19 mouse cellular contexts compared by ENCODE assay signal in genomic region chr7:128062456-128062855, GRCm38 (mm10). TPM values are rescaled to one million over a fixed set of nuclear protein-coding genes. Genes with fewer than 3 reads are reported as not detected.
DNase-seq lines count a peak whose midpoint lies in the region; ATAC-seq and TF ChIP-seq lines count a peak whose summit lies in the region.
"Had no signal": no experiment of that assay in that cellular context is flagged by ENCODE, and none has a peak within 500 bp of the region (broad histone marks: within the 10 kb centered on the region; RNA-seq: fewer than 3 reads in every experiment).

TSS of gene Itgam (plus strand) at chr7:128062640.
TSS of gene Gm49368 (plus strand) at chr7:128062683.

- H3K4me1 ChIP-seq in thymus, adult 2 months (replicated peaks; ENCODE audit: control insufficient read depth, insufficient read depth, low read length): peaks cover 29% of the 10 kb centered on the region
- H3K4me1 ChIP-seq: forebrain, embryonic 13.5 days; hindbrain, embryonic 13.5 days; limb, embryonic 15.5 days; neural tube, embryonic 12.5 days had no signal

- WGBS in thymus, adult 2 months: 4% methylated on average over 7 of the region's 7 CpGs

- no peaks in the 10 kb centered on the region for H3K36me3 ChIP-seq in thymus, adult 2 months (ENCODE audit: control insufficient read depth, insufficient read depth, low read length)
- H3K36me3 ChIP-seq: hindbrain, embryonic 13.5 days; limb, embryonic 15.5 days; neural tube, embryonic 12.5 days had no signal

- TF ChIP-seq CTCF in thymus, adult 2 months (IDR thresholded peaks at IDR 0.05; ENCODE audit: borderline replicate concordance, control insufficient read depth, extremely low read depth, insufficient read depth, low read length, poor library complexity): no peak

- no peak for TF ChIP-seq POLR2A in thymus, adult 2 months (IDR thresholded peaks at IDR 0.05; ENCODE audit: control insufficient read depth, extremely low read depth, insufficient read depth, low read length, poor library complexity)

- no peak within 1 kb of the TSS for H3K27ac ChIP-seq in thymus, adult 2 months (ENCODE audit: control insufficient read depth, insufficient read depth, low read length)
- H3K27ac ChIP-seq: forebrain, embryonic 13.5 days; hindbrain, embryonic 13.5 days; limb, embryonic 15.5 days; neural tube, embryonic 12.5 days had no signal

- ATAC-seq in megakaryocyte, adult 5-6 weeks (ENCODE audit: poor library complexity, severe bottlenecking): peak; percentile 61
- ATAC-seq: forebrain, embryonic 13.5 days had no signal

- H3K4me3 ChIP-seq in thymus, adult 2 months (ENCODE audit: control insufficient read depth, insufficient read depth, low read length): no peak within 1 kb of the TSS
- H3K4me3 ChIP-seq: forebrain, embryonic 13.5 days; hindbrain, embryonic 13.5 days; limb, embryonic 15.5 days; neural tube, embryonic 12.5 days had no signal

- DNase-seq in heart, adult 11 months: peak; percentile 89
- no peak for DNase-seq in heart, postnatal 4 days
- peak; percentile 42 for DNase-seq in thymus, adult 2 months
- DNase-seq in thymus, adult 18-20 months: no peak
- DNase-seq in cerebellum, postnatal 10 days: no peak
- DNase-seq in yolk sac, embryonic 10.5 days (ENCODE audit: low spot score): no peak
- no peak for DNase-seq in urinary bladder, postnatal 10 days (ENCODE audit: low spot score)
- DNase-seq: cerebellum, postnatal 36 days; kidney, adult 18-20 months; kidney, postnatal 4 days; right cerebral cortex, adult 18-20 months had no signal

- no peaks in the 10 kb centered on the region for H3K27me3 ChIP-seq in thymus, adult 2 months (ENCODE audit: control insufficient read depth, insufficient read depth, low read length)
- H3K27me3 ChIP-seq: forebrain, embryonic 13.5 days; hindbrain, embryonic 13.5 days; limb, embryonic 15.5 days; neural tube, embryonic 12.5 days had no signal

RNA-seq across cellular contexts. Expression of gene Itgam, which starts in this region (rescaled TPM):
- 1 to 10 TPM; 1.8 to 2.5 TPM for total RNA-seq in heart, postnatal 4 days (2021)
- polyA plus RNA-seq in thymus, adult 2 months (2012; rRNA removed): 7.9 and 9.6 TPM in 2 replicates
- total RNA-seq in megakaryocyte, adult 5-6 weeks (2015): 209 and 227 TPM in 2 replicates
- 286 and 332 TPM in 2 replicates for total RNA-seq in megakaryocyte, adult 5-6 weeks (2017)

RNA-seq across cellular contexts. Expression of gene Gm49368, which starts in this region (rescaled TPM):
- total RNA-seq in heart, postnatal 4 days (2021): not detected
- polyA plus RNA-seq in thymus, adult 2 months (2012; rRNA removed): 0.03 TPM in 1 of 2 replicates, not detected in the other
- 9.8 and 11.2 TPM in 2 replicates for total RNA-seq in megakaryocyte, adult 5-6 weeks (2015)
- 0.81 and 2.3 TPM in 2 replicates for total RNA-seq in megakaryocyte, adult 5-6 weeks (2017)
- polyA plus RNA-seq: embryonic facial prominence, embryonic 14.5 days; forebrain, embryonic 13.5 days; heart, embryonic 14.5 days; hindbrain, embryonic 13.5 days; limb, embryonic 15.5 days; midbrain, embryonic 11.5 days; neural tube, embryonic 12.5 days had no signal

Comparison
In these comparisons a context has a peak if more than half of its experiments do, and no peak if none do; other contexts are left out.
1. RNA of gene Itgam (total RNA-seq): 209 to 332 TPM in megakaryocyte, adult 5-6 weeks; 1.8 to 2.5 TPM in heart, postnatal 4 days; every median in the first group is over 10 times any median in the second.
2. DNase-seq: peak in heart, adult 11 months (single experiment) and thymus, adult 2 months (single experiment); none in heart, postnatal 4 days (single experiment), thymus, adult 18-20 months (0 of 2), cerebellum, postnatal 10 days (0 of 2), yolk sac, embryonic 10.5 days (single experiment) and urinary bladder, postnatal 10 days (single experiment).